Mouse (Mus musculus) c-Kit-positive CD71-positive TER-119-negative erythroid progenitor cells, embryonic 14.5 days (primary cell): Measurements from ENCODE around the gene Afdn.
"Not testable (repeated sequence)": the region's sequence is repeated elsewhere in the genome, so short reads cannot be mapped to it uniquely, and the experiment has no call there.

Experiments
- DNase-seq: peaks from one replicate; pipeline ENCODE4 v3.0.0-alpha.2; 2013; ENCODE audit warnings: low read depth

Afdn gene

DNA sequence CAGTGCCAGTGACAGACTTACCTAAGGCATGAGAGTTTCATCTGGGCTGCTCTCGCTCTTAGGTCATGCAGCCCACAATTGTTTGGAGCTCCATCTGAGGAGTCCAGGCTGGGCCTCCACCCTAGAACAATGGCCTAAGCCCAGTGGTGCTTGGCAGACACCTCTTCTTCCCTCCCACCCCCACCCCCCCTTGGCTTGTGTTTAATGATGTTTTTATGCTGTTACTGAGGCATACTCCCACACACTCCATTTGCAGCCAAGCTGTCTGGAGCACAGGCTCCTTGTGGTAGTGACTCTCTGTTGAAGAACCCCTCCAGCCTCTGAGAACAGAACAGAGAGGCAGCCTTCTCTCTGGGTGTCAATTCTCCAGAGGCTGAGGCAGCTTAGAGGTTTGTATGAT, 113.9 kb downstream of the Afdn start:
- DNase-seq: no peak

GRCm38 (mm10) chr17:13877460-13877859, 117.1 kb downstream of the Afdn start:
- DNase-seq: no peak

GRCm38 (mm10) chr17:13879731-13880130, 119.4 kb downstream of the Afdn start:
- DNase-seq: no peak

GRCm38 (mm10) chr17:13883540-13883939, 123.2 kb downstream of the Afdn start:
- no peak for DNase-seq

GRCm38 (mm10) chr17:13889818-13890434, 129.6 kb downstream of the Afdn start:
- DNase-seq: no peak

DNA sequence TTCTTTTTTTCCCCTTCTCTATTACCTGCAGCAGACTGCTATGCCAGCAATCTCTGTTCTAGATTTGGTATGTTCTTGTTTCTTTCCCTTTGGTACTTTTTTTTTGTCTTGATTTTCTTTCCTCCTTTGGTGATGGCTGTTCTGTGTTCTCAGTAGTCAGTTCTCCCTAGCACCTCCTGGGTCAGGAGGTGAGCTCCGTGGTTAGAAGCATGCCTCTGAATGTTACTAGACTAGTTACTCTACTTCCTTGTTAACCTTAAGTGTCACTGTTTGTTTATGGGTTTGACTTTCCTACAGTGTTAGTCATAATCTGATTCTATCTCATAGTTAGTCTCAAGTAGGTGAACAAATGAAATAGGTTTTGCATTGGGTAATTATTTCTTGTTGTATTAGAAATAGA, 130.6 kb downstream of the Afdn start:
- no peak for DNase-seq

DNA sequence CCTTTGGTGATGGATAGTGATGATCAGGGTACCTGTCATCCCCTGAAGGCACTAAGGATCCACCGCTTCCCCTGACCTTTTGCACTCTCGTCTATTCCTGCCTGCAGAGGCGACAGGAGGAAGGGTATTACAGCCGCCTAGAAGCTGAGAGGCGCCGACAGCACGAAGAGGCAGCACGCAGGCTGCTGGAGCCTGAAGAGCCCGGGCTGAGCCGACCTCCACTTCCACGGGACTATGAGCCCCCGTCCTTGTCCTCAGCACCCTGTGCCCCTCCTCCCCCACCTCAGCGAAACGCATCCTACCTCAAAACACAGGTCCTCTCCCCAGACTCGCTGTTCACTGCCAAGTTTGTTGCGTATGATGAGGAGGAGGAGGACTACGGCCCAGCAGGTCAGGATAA, 138.5 kb downstream of the Afdn start:
- no peak for DNase-seq

DNA sequence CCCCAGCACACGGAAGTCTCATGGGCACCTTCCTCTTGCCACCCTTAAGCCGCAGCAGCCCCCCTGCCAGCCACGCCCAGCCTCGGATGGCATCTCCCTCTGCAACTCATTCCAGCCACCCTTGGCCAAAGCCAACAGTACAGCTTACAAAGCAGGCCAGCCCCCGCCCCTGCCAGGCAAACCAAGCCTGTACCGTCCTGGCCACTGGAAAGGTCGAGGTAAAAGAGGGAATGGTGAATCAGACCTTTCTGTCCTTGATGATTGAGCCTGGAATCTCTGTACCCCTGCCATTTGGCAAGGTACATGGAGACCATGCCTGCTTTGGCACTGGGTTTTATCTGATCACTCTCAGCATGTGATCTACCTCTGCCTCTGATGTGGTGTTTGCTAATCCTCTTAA, 138.9 kb downstream of the Afdn start:
- DNase-seq: no peak

- DNase-seq: no peak
Measured at GRCm38 (mm10) chr17:13903793-13904192, 143.5 kb downstream of the Afdn start.

- no peak for DNase-seq
Measured at GRCm38 (mm10) chr17:13907082-13907481, 146.7 kb downstream of the Afdn start.

- DNase-seq: no peak
Measured at GRCm38 (mm10) chr17:13907681-13908080, 147.3 kb downstream of the Afdn start.

- DNase-seq: no peak
Measured at GRCm38 (mm10) chr17:13913951-13914350, 153.6 kb downstream of the Afdn start.

GRCm38 (mm10) chr17:13914531-13914930, 154.2 kb downstream of the Afdn start:
- DNase-seq: no peak

DNA sequence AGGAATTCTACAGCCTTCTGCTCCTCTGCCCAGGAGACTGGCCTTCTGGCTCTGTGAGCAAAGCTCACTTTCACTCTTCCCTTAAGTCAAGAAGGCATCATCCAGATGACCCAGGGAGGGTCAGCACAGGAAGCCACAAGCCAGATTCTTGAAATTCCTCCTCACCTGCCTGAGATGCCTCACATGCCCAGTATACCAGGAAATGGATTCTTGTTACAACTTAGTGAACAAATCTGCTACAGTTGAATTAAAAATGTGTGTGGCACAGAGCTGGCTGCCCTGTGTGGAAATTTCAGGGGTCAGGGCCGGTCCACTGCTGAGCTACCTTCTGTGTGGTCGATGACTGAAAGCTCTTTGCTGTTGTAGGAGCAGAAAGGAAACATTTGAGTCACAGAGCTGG, 160.4 kb downstream of the Afdn start:
- no peak for DNase-seq

DNA sequence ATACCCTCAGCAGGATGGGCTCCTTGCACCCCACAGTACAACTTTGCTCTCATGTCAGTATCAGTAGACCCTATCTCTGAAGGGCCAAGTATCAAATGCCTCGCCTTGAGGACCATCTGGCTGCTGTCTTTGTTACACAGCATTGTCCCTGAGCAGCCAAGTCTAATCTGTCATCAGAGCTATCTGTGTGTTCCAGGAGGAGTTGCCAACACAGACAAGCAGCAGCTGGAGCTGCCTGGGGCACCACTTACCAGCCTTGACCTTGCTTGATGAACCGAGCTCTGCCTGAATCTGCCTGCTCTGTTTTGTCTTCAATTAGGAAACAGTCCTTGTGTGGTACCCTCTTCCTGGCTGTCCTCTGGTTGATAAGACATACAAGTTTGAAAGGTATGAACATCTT, 163.1 kb downstream of the Afdn start:
- no peak for DNase-seq

DNA sequence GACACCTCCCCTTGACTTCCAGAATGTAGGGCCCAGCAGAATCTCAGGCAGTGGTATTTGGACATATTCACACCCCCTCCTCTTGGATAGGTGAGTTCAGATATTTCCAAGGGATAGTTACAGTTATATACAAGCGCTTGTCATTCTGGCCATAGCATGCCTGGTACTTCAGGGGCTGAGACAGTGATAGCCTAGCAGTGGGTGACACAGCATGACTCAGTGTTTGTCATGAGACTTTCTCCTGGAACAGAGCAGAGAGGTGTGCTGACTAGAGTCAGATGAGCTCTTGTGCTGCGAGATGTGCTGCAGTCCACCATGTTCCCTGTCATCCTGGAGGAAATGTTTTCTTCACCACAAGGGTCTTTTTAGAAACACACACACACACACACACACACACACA, 164.2 kb downstream of the Afdn start:
- no peak for DNase-seq

DNA sequence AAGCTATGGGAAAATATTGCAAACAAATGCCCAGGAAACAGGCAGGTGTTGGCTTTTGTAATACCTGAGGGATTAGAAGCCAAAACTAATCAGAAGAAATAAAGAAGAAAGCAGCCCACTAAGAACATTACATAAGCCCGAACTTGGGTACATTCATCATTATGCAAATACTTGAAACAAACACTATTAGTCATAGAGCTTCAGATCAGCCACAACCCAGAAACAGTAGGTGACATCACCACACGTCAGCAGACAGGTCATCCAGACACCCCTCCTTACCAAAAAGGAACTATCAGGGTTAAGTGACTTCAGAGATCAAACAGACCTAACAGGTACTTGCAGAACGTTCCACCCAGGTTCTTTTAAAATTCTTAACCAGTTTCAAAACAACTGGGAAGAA, 165.6 kb downstream of the Afdn start:
- DNase-seq: no peak

DNA sequence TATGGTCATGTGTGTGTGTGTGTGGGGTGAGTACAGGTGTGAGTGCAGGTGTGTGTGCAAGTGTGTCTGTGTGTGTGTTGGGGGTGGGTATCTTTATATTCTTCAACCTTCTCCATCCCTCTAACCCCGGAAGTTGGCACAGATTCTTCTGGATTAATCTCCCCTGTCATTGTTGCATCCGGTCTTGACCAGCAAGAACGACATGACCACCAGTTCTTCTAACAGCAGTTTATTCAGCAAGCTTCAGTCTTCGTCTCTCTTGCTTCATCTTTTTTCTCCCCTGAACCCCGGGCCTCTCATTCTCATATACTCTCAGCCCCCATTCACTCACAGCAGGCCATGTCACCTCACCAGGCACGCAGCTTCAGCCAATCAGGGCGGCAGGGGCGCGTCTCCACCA, 170.1 kb downstream of the Afdn start:
- no peak for DNase-seq

DNA sequence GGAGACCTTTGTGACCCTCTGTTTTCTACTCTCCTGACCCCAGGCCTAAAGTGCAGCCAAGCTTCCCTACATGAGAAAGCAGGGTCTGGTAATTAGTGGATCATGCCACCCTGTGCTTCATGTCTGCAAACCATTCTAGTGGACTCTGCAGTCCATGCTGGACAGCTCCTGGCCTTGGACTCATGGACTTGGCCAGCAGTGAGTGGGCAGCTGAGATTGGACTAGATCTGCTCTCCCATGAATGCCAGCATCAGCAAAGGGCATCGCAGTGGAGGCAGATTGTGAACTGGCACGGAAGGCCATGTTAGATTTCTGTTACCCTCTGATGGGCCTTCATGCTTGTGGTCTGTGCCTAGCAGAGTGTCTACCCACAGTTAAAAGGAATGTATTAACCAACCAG, 175.0 kb downstream of the Afdn start:
- DNase-seq: not testable (repeated sequence)

GRCm38 (mm10) chr17:13937787-13938186, 177.4 kb downstream of the Afdn start:
- no peak for DNase-seq

DNA sequence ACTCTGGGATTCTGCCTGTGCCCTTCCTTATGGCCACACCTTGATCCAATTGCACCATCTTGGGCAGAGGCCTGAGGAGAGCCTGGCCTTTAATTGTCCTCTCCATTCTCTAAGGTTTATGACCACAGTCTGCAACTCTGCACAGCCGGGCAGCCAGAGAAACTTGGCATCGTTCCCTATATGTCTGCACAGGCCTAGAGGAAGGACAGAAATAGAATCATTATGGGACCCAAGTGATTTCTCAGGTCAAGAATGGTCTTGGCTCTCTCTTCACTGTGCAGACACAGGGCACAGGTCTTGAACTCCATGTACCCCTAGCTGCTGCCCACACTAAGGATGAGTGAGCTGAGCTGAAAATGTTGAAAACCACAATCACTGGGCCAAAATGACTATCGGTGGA, 178.3 kb downstream of the Afdn start:
- DNase-seq: no peak

- DNase-seq: not testable (repeated sequence)
Measured at GRCm38 (mm10) chr17:13939231-13939630, 178.9 kb downstream of the Afdn start.

GRCm38 (mm10) chr17:13940487-13940886, 180.1 kb downstream of the Afdn start:
- DNase-seq: no peak

DNA sequence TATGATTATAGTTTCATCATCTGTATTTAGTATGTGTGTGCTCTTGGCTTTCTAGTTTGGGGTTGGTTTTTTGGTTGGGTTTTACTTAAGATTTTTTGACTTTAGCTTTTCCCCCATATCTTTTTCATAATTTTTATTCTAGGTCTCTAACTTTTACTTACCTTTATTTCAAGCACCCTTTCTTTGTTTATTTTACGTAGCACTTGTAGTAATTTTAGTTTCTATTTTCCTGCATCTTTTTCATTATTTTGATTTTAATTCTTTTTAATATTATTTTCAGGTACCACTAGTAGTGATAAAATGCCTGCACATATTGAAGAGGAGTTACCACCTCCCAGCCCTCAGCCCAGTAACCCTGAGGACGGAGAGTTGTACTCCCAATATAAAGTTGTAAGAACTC, 187.7 kb downstream of the Afdn start, which contains the start of gene Gm7168:
Gene Gm7168 (plus strand): TSS at position 301 of the 400 bp plus-strand sequence.
- not testable (repeated sequence) for DNase-seq

- not testable (repeated sequence) for DNase-seq
Measured at GRCm38 (mm10) chr17:13951570-13951969, 191.2 kb downstream of the Afdn start.
